Mouse (Mus musculus): Measurements from ENCODE around the gene Zfp36l3. TPM values are rescaled to one million over a fixed set of nuclear protein-coding genes. Genes with fewer than 3 reads are reported as not detected.
"Not testable (repeated sequence)": the region's sequence is repeated elsewhere in the genome, so short reads cannot be mapped to it uniquely, and the experiment has no call there.

Zfp36l3 gene
- total RNA-seq (2014; fragmentation: Nextera tagmentation) (not detected in 2 replicates), total RNA-seq (2017) (not detected in 2 replicates)

DNA sequence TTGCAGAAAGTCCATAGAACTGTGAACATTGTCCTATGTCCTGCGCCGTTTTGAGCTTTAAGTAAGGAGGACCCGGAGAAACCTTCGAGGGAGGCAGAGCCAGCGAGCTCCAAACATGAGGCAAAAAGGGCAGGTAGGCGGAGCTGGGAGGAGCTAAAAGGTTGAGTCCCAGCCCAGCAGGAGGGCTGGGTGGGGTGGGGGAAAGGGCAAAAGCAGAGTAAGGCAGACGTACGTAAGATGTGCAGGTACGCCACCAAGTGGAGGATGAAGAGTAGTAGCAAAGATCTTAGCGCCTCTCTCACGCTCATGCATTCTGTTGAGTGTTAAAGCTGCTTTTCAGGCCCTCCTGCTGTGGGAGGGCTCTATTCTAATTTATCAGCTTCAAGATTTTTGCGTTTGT, at the start of gene Zfp36l3:
Zfp36l3 (minus strand) TSS at position 119 of the 400 bp plus-strand sequence.
- no peak for ATAC-seq (replicated peaks; ENCODE audit: poor library complexity, severe bottlenecking)

GRCm38 (mm10) chrX:53799074-53799473, 22.9 kb upstream of the Zfp36l3 start:
- ATAC-seq (replicated peaks; ENCODE audit: poor library complexity, severe bottlenecking): no peak

DNA sequence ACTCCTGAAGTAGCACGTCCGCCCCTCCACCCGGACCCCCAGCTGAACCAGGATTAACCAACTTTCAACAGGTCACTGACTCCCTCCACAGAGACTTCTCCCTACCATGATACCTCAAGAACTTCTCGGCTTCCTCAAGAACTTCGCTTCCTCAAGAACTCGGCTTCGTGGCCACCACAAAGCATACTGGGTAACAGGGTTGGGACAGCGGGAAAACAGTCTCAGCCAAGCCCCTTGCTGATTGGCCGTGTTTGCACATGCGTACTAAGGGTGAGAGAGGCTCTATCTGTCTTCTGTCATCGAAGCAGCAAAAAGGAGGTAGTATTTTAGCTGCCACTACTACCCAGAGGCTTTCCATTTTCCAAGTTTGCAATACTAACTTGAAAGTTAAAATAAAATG, 21.3 kb upstream of the Zfp36l3 start, which contains the start of gene Xlr:
Xlr (minus strand) TSS at position 188 of the 400 bp plus-strand sequence.
- not testable (repeated sequence) for ATAC-seq (replicated peaks; ENCODE audit: poor library complexity, severe bottlenecking)

- no peak for ATAC-seq (replicated peaks; ENCODE audit: poor library complexity, severe bottlenecking)
Measured at GRCm38 (mm10) chrX:53757736-53758135, 18.5 kb downstream of the Zfp36l3 start, which contains the start of gene 1700013H16Rik. Gene 1700013H16Rik, minus strand, starts transcription at chrX:53757831.

DNA sequence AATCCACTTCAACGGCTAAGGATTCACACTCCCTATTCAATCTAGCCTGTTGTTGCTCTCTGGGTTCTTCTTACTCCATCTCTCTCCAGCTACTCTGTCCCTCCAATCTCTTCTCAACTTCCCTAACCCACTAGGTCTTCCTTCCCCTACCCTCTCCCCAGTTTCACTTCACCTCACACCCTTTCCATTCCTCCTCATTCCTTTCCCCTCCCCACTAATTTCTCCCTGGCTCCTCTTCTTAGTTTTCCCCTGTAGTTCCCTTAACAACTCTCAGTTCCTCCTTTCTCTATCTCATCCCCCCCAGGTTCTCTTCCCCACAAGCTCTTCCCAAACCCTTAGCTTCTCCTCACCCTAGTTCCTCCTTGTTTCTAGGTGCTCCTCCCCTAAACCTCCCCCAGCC, 23.3 kb downstream of the Zfp36l3 start:
- peak; percentile 86 for ATAC-seq (replicated peaks; ENCODE audit: poor library complexity, severe bottlenecking)

DNA sequence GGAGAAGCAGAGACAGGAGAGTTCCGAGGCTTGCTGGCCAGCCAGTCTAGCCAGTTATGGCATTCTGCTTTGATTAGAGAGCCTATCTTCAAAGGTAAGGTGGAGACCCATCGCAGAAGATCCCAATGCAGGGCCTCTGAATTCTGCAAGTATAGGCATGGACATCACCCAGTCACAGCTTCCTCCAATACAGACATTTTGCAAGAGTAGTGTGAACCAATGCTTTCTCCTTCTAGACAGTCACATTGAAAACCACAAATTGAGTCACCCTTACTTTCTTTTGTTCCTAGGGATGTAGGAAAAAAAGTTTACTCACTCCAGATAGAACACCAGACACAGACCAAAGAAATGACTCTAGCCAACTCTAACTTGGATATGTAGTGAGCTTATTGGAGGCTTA, 47.2 kb downstream of the Zfp36l3 start:
- peak; percentile 56 for ATAC-seq (replicated peaks; ENCODE audit: poor library complexity, severe bottlenecking)

- ATAC-seq (replicated peaks; ENCODE audit: poor library complexity, severe bottlenecking): no peak
Measured at GRCm38 (mm10) chrX:53724596-53724995, 51.6 kb downstream of the Zfp36l3 start, which contains the start of gene 4930502E18Rik. Gene 4930502E18Rik, plus strand, starts transcription at chrX:53724826.

Other genes with a start within 250 kb of the Zfp36l3 start
- gene Rtl8c, start 168.4 kb downstream of the Zfp36l3 start, total RNA-seq (2014; fragmentation: Nextera tagmentation): 4.5 and 15.6 TPM in 2 replicates
- 0.46 and 1.8 TPM in 2 replicates for gene Rtl8c, start 168.4 kb downstream of the Zfp36l3 start, total RNA-seq (2017)
- gene Gm14597, start 167.4 kb downstream of the Zfp36l3 start, total RNA-seq (2014; fragmentation: Nextera tagmentation): not detected in 2 replicates
- not detected in 2 replicates for gene Gm14597, start 167.4 kb downstream of the Zfp36l3 start, total RNA-seq (2017)
- 7.7 and 12.6 TPM in 2 replicates for gene Rtl8a, start 132.7 kb downstream of the Zfp36l3 start, total RNA-seq (2014; fragmentation: Nextera tagmentation)
- 3.2 and 5.5 TPM in 2 replicates for gene Rtl8a, start 132.7 kb downstream of the Zfp36l3 start, total RNA-seq (2017)
- 14.0 and 17.1 TPM in 2 replicates for gene Rtl8b, start 106.0 kb downstream of the Zfp36l3 start, total RNA-seq (2014; fragmentation: Nextera tagmentation)
- gene Rtl8b, start 106.0 kb downstream of the Zfp36l3 start, total RNA-seq (2017): 2.8 and 3.4 TPM in 2 replicates
- not detected in 2 replicates for gene 4930502E18Rik, start 51.6 kb downstream of the Zfp36l3 start, total RNA-seq (2014; fragmentation: Nextera tagmentation)
- gene 4930502E18Rik, start 51.6 kb downstream of the Zfp36l3 start, total RNA-seq (2017): not detected in 2 replicates
- not detected in 2 replicates for gene 1700013H16Rik, start 18.6 kb downstream of the Zfp36l3 start, total RNA-seq (2014; fragmentation: Nextera tagmentation)
- gene 1700013H16Rik, start 18.6 kb downstream of the Zfp36l3 start, total RNA-seq (2017): not detected in 2 replicates
- 3.3 and 16.8 TPM in 2 replicates for gene Xlr, start 21.3 kb upstream of the Zfp36l3 start, total RNA-seq (2014; fragmentation: Nextera tagmentation)
- gene Xlr, start 21.3 kb upstream of the Zfp36l3 start, total RNA-seq (2017): 4.6 and 10.4 TPM in 2 replicates